Comparison of ENCODE assay signal across 28 mouse cellular contexts in genomic region chr10:94025079-94025478, GRCm38 (mm10). TPM values are rescaled to one million over a fixed set of nuclear protein-coding genes. Genes with fewer than 3 reads are reported as not detected.
DNase-seq lines count a peak whose midpoint lies in the region; ATAC-seq and TF ChIP-seq lines count a peak whose summit lies in the region.
"Had no signal": no experiment of that assay in that cellular context is flagged by ENCODE, and none has a peak within 500 bp of the region (broad histone marks: within the 10 kb centered on the region; RNA-seq: fewer than 3 reads in every experiment).

No protein-coding gene starts in this region.

- H3K27ac ChIP-seq in heart, embryonic 10.5 days = no peak overlapping the region
- H3K27ac ChIP-seq in kidney, postnatal 0 days = no peak overlapping the region
- no peak overlapping the region for H3K27ac ChIP-seq in neural tube, embryonic 13.5 days (replicated peaks)
- H3K27ac ChIP-seq: embryonic facial prominence, embryonic 13.5 days; forebrain, embryonic 10.5 days; layer of hippocampus, adult 2 months; limb, embryonic 10.5 days; limb, embryonic 15.5 days; liver, embryonic 15.5 days; neural tube, embryonic 12.5 days; stomach, embryonic 15.5 days had no signal

- H3K9me3 ChIP-seq in heart, embryonic 10.5 days = no peaks in the 10 kb centered on the region
- no peaks in the 10 kb centered on the region for H3K9me3 ChIP-seq in kidney, postnatal 0 days (replicated peaks; ENCODE audit: low read length)
- H3K9me3 ChIP-seq in neural tube, embryonic 13.5 days = no peaks in the 10 kb centered on the region
- H3K9me3 ChIP-seq: embryonic facial prominence, embryonic 13.5 days; forebrain, embryonic 10.5 days; limb, embryonic 10.5 days; limb, embryonic 15.5 days; liver, embryonic 15.5 days; neural tube, embryonic 12.5 days; stomach, embryonic 15.5 days had no signal

- DNase-seq in heart, adult 11 months = peak; percentile 24
- no peak for DNase-seq in heart, embryonic 10.5 days (ENCODE audit: low spot score)
- DNase-seq in kidney, postnatal 0 days (ENCODE audit: low spot score) = no peak
- no peak for DNase-seq in kidney, postnatal 25 days
- DNase-seq in neural tube, embryonic 10.5 days (ENCODE audit: extremely low spot score, low spot score) = no peak
- no peak for DNase-seq in left cerebral cortex, adult 8-10 months (ENCODE audit: low spot score in 2 of 2)
- DNase-seq: adrenal gland, postnatal 10 days; cerebellum, adult 11 months; cerebellum, adult 9-10 months; cerebellum, postnatal 36 days; forebrain, postnatal 0 days; heart, postnatal 14 days; kidney, adult 11 months; kidney, postnatal 36 days; lung, embryonic 14.5 days; lung, postnatal 14 days; retina, postnatal 1 day; right cerebral cortex, postnatal 14 days had no signal

- no peaks in the 10 kb centered on the region for H3K27me3 ChIP-seq in heart, embryonic 10.5 days (ENCODE audit: insufficient read depth, poor library complexity, severe bottlenecking)
- H3K27me3 ChIP-seq in kidney, postnatal 0 days (ENCODE audit: insufficient read depth, low read length) = no peaks in the 10 kb centered on the region
- H3K27me3 ChIP-seq in neural tube, embryonic 13.5 days = no peaks in the 10 kb centered on the region
- H3K27me3 ChIP-seq: embryonic facial prominence, embryonic 13.5 days; limb, embryonic 15.5 days; liver, embryonic 15.5 days; neural tube, embryonic 12.5 days; Patski; stomach, embryonic 15.5 days had no signal

- H3K4me2 ChIP-seq in kidney, postnatal 0 days (ENCODE audit: low read length) = no peak overlapping the region
- H3K4me2 ChIP-seq in neural tube, embryonic 13.5 days = no peak overlapping the region
- H3K4me2 ChIP-seq: embryonic facial prominence, embryonic 13.5 days; limb, embryonic 15.5 days; liver, embryonic 15.5 days; lung, embryonic 14.5 days; neural tube, embryonic 12.5 days; stomach, embryonic 15.5 days had no signal

- peaks cover 17% of the 10 kb centered on the region; the same call in 1 of the 2 replicates for H3K36me3 ChIP-seq in heart, embryonic 10.5 days
- H3K36me3 ChIP-seq in kidney, postnatal 0 days (ENCODE audit: insufficient read depth, low read length) = 0 out of 2 replicates have a peak, but pooled peaks cover 5% of the 10 kb centered on the region
- peaks cover 40% of the 10 kb centered on the region for H3K36me3 ChIP-seq in neural tube, embryonic 13.5 days
- H3K36me3 ChIP-seq: stomach, embryonic 15.5 days had no signal

- no peak for TF ChIP-seq CTCF in kidney, postnatal 0 days (IDR thresholded peaks at IDR 0.05; ENCODE audit: low read depth)

- peak; percentile 21; the same call in 1 of the 2 replicates for ATAC-seq in kidney, postnatal 0 days (replicated peaks; ENCODE audit: low FRiP score, low read depth)
- ATAC-seq in neural tube, embryonic 13.5 days (ENCODE audit: low read depth) = peak; percentile 72; the same call in 1 of the 2 replicates
- ATAC-seq: forebrain, postnatal 0 days; Patski had no signal

- no peak overlapping the region for H3K9ac ChIP-seq in kidney, postnatal 0 days (ENCODE audit: low read depth, low read length)
- no peak overlapping the region for H3K9ac ChIP-seq in neural tube, embryonic 13.5 days
- H3K9ac ChIP-seq: embryonic facial prominence, embryonic 13.5 days; forebrain, postnatal 0 days; limb, embryonic 15.5 days; liver, embryonic 15.5 days; lung, embryonic 14.5 days; neural tube, embryonic 12.5 days; stomach, embryonic 15.5 days had no signal

- H3K4me1 ChIP-seq in heart, embryonic 10.5 days = no peaks in the 10 kb centered on the region
- H3K4me1 ChIP-seq in kidney, postnatal 0 days (replicated peaks; ENCODE audit: insufficient read depth, low read length) = no peaks in the 10 kb centered on the region
- no peaks in the 10 kb centered on the region; the same call in 1 of the 2 replicates for H3K4me1 ChIP-seq in neural tube, embryonic 13.5 days (replicated peaks)
- H3K4me1 ChIP-seq: forebrain, embryonic 10.5 days; limb, embryonic 10.5 days; limb, embryonic 15.5 days; neural tube, embryonic 12.5 days; stomach, embryonic 15.5 days had no signal

- 85% methylated on average over 8 of the region's 8 CpGs for WGBS in heart, embryonic 10.5 days
- 92% methylated on average over 8 of the region's 8 CpGs for WGBS in kidney, postnatal 0 days
- WGBS in neural tube, embryonic 13.5 days = 93% methylated on average over 8 of the region's 8 CpGs

- H3K4me3 ChIP-seq in heart, embryonic 10.5 days = no peak overlapping the region
- H3K4me3 ChIP-seq in kidney, postnatal 0 days (replicated peaks; ENCODE audit: low read depth, low read length) = no peak overlapping the region
- H3K4me3 ChIP-seq in neural tube, embryonic 13.5 days = no peak overlapping the region
- H3K4me3 ChIP-seq: embryonic facial prominence, embryonic 13.5 days; forebrain, embryonic 10.5 days; layer of hippocampus, adult 2 months; limb, embryonic 10.5 days; limb, embryonic 15.5 days; liver, embryonic 15.5 days; neural tube, embryonic 12.5 days; stomach, embryonic 15.5 days had no signal

RNA-seq across cellular contexts. Expression of gene Vezt, which starts 10.5 kb away (rescaled TPM):
- polyA plus RNA-seq in heart, embryonic 10.5 days (2016; fragmentation: Nextera tagmentation; extraction: Ambion mirVana) = 20.6 and 26.3 TPM in 2 replicates
- polyA plus RNA-seq in kidney, postnatal 0 days (2015; fragmentation: Nextera tagmentation; extraction: Ambion mirVana) = 20.8 and 22.0 TPM in 2 replicates
- polyA plus RNA-seq in neural tube, embryonic 13.5 days (2015; fragmentation: Nextera tagmentation; extraction: Ambion mirVana) = 49.9 and 61.0 TPM in 2 replicates
- 10 to 100 TPM; 69.0 to 89.4 (median 83.1) TPM for total RNA-seq in left cerebral cortex, adult 8-10 months (2022)

RNA-seq across cellular contexts. Expression of gene Fgd6, which starts 10.7 kb away (rescaled TPM):
- 2.9 and 4.5 TPM in 2 replicates for polyA plus RNA-seq in heart, embryonic 10.5 days (2016; fragmentation: Nextera tagmentation; extraction: Ambion mirVana)
- polyA plus RNA-seq in kidney, postnatal 0 days (2015; fragmentation: Nextera tagmentation; extraction: Ambion mirVana) = 2.3 TPM in 2 replicates
- polyA plus RNA-seq in neural tube, embryonic 13.5 days (2015; fragmentation: Nextera tagmentation; extraction: Ambion mirVana) = 2.7 and 3.2 TPM in 2 replicates
- 10 to 100 TPM in 2 of 4 experiments, 1 to 10 TPM in 2; 9.3 to 11.6 (median 10.5) TPM for total RNA-seq in left cerebral cortex, adult 8-10 months (2022)
